Mouse (Mus musculus) small intestine, adult 2 months (tissue): Measurements from ENCODE around the gene Zfp821. TPM values are rescaled to one million over a fixed set of nuclear protein-coding genes. Genes with fewer than 3 reads are reported as not detected.

ENCODE experiments used
- H3K27ac ChIP-seq: fragments of 200-500 bp; 2 replicates; pipeline ENCODE4 v1.5.1; 2012; ENCODE audit warnings: low read depth, low read length, control low read depth, inconsistent platforms; ENCODE audit not compliant: insufficient read depth
- H3K27me3 ChIP-seq: fragments of 200-500 bp; 2 replicates; pipeline ENCODE4 v1.6.1; 2012; ENCODE audit warnings: mild to moderate bottlenecking, moderate library complexity, low read length, inconsistent platforms; ENCODE audit not compliant: control insufficient read depth, insufficient read depth
- H3K36me3 ChIP-seq: fragments of 200-500 bp; 2 replicates; pipeline ENCODE4 v1.6.1; 2012; ENCODE audit warnings: mild to moderate bottlenecking, low read length, control low read depth, inconsistent platforms; ENCODE audit not compliant: control insufficient read depth, insufficient read depth
- H3K4me1 ChIP-seq: fragments of 200-500 bp; 2 replicates; pipeline ENCODE4 v1.6.1; 2012; ENCODE audit warnings: low read length, inconsistent platforms, mixed read lengths; ENCODE audit not compliant: control insufficient read depth, insufficient read depth, insufficient read length
- H3K4me3 ChIP-seq: fragments of 200-500 bp; 2 replicates; pipeline ENCODE4 v1.5.1; 2012; ENCODE audit warnings: low read depth, mild to moderate bottlenecking, control low read depth, inconsistent platforms, low read length, moderate library complexity
- CTCF ChIP-seq: fragments of 200-500 bp; IDR thresholded peaks from 2 replicates; pipeline ENCODE4 v1.5.1; 2012; ENCODE audit warnings: low read depth, mild to moderate bottlenecking, control low read depth, inconsistent platforms, low read length, moderate library complexity, mixed read lengths; ENCODE audit not compliant: insufficient replicate concordance, insufficient read length; ENCODE audit errors: extremely low read depth
- POLR2A ChIP-seq: fragments of 200-500 bp; IDR thresholded peaks from 2 replicates; pipeline ENCODE4 v1.6.1; 2012; ENCODE audit warnings: low read depth, mild to moderate bottlenecking, control low read depth, inconsistent platforms, low read length, moderate library complexity
- WGBS: fragments of 180-500 bp; shearing (Covaris S2); methylation state at CpG from one replicate; pipeline ENCODE4 v1.1.7; 2018; 5-methylcytosine and 5-hydroxymethylcytosine counted together
- polyA plus RNA-seq: library from polyadenylated mRNA; depleted of rRNA; stranded (reverse); fragments of >200 nt; gene quantifications from 2 replicates; pipeline ENCODE4 v1.2.3, GENCODE M21; 2012; rRNA removed

The Zfp821 gene
- polyA plus RNA-seq, 1 experiment: 6.5 TPM

DNA sequence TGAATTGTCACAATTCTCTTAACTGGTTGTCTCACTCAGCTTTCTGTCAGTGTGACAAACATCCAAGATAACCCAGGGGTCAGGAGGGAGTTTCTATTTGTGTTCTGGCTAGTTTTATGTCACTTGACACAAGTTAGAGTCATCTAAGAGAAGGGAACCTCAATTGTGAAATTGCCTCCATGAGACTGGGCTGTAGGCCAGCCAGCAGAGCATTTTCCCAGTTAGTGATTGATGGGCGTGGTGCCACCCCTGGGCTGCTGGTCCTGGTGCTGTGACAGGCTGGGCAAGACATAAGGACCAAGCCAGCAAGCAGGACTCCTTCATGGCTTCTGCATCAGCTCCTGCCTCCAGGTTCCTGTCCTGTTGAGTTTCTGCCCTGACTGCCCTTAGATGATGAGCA lies 54.9 kb downstream of the Zfp821 start:
- H3K4me1 ChIP-seq: no peaks in the 10 kb centered on the region
- H3K27me3 ChIP-seq: no peaks in the 10 kb centered on the region
- TF ChIP-seq CTCF (no peak), POLR2A (no peak)
- no peak overlapping the region for H3K27ac ChIP-seq
- WGBS: 27% methylated on average over 1 of the region's 1 CpGs
- no peak overlapping the region for H3K4me3 ChIP-seq
- no peaks in the 10 kb centered on the region for H3K36me3 ChIP-seq

DNA sequence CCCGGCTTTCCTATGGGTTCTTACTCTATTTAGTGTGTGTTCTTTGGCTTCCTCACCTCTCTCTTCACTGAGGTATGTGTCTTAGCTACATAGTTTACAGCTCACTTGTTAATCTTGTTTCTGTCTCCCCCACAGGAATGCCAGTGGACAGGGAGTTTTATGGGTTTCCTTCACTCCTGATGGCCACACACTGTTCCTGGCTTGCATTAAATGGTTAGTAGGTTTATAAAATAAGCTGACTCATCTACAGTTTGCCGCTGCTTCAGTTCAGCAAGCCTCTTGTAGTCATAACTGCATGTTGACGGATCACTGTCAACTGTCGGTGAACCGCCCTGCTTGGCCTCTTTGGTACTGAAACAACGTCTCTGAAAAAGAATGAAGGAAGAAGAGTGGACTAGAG lies 58.7 kb downstream of the Zfp821 start:
- Histone ChIP-seq H3K27me3 (no peaks in the 10 kb centered on the region), H3K27ac (no peak overlapping the region), H3K4me1 (no peaks in the 10 kb centered on the region), H3K36me3 (no peaks in the 10 kb centered on the region), H3K4me3 (no peak overlapping the region)
- TF ChIP-seq POLR2A (no peak), CTCF (no peak)
- WGBS: 90% methylated on average over 6 of the region's 6 CpGs

DNA sequence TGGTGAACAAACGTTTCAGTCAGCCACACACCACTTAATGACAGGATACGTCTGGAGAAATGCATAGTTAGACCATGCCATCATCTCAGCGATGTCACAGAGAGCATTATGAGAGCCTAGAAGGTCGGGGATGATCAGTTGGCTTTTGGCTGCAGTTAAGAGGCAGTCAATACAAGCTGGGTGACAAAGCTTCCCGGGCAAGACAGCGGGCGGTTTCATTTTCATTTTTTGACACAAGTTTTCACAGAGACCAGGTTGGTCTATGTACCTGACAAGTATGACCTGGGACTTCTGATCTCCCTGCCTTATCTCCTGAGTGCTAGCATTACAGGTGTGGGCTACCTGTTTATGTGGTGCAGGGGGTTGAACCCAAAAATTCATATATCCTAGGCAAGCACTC lies 60.7 kb downstream of the Zfp821 start:
- no peak overlapping the region for H3K27ac ChIP-seq
- H3K4me3 ChIP-seq: no peak overlapping the region
- TF ChIP-seq CTCF (no peak), POLR2A (no peak)
- WGBS: 41% methylated on average over 7 of the region's 7 CpGs
- H3K4me1 ChIP-seq: no peaks in the 10 kb centered on the region
- H3K36me3 ChIP-seq: no peaks in the 10 kb centered on the region
- H3K27me3 ChIP-seq: no peaks in the 10 kb centered on the region

DNA sequence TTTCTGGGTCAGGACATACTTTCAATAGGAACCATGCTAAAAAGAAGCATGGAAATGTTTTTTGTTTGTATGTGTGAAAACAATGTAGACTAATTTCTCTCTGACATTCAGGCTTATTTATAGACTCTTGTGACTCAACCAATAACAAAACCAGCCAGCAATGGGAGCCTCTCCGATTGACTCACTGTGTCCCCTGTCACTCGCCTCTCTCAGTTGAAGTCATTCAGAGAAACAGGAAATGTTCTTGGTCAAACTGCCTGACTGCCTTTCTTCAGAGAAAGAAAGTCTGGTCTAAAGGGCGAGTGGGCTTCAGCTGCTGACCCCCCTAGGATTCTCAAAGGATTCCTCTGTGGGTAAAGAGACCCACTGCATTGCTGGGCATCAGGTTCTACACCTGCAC lies 67.8 kb downstream of the Zfp821 start:
- H3K27me3 ChIP-seq: no peaks in the 10 kb centered on the region
- no peak overlapping the region for H3K27ac ChIP-seq
- TF ChIP-seq POLR2A (no peak), CTCF (no peak)
- 43% methylated on average over 3 of the region's 3 CpGs for WGBS
- H3K4me1 ChIP-seq: no peaks in the 10 kb centered on the region
- H3K4me3 ChIP-seq: no peak overlapping the region
- H3K36me3 ChIP-seq: no peaks in the 10 kb centered on the region

Other genes with a start within 250 kb of the Zfp821 start
- not detected in 2 replicates for gene Pmfbp1, start 211.5 kb upstream of the Zfp821 start, polyA plus RNA-seq
- 10.2 and 22.1 TPM in 2 replicates for gene Dhx38, start 139.7 kb upstream of the Zfp821 start, polyA plus RNA-seq
- gene Txnl4b, start 139.7 kb upstream of the Zfp821 start, polyA plus RNA-seq: 2.4 and 3.5 TPM in 2 replicates
- 0.94 and 5.7 TPM in 2 replicates for gene Hp, start 126.4 kb upstream of the Zfp821 start, polyA plus RNA-seq
- 5.9 and 11.9 TPM in 2 replicates for gene Dhodh, start 96.9 kb upstream of the Zfp821 start, polyA plus RNA-seq
- gene Pkd1l3, start 91.0 kb upstream of the Zfp821 start, polyA plus RNA-seq: 0.03 and 0.10 TPM in 2 replicates
- 14.4 and 30.3 TPM in 2 replicates for gene Ist1, start 12.3 kb upstream of the Zfp821 start, polyA plus RNA-seq
- gene Atxn1l, start 32.2 kb downstream of the Zfp821 start, polyA plus RNA-seq: 5.1 and 12.0 TPM in 2 replicates
- 11.3 and 18.8 TPM in 2 replicates for gene Ap1g1, start 73.0 kb downstream of the Zfp821 start, polyA plus RNA-seq
- 6.0 and 25.0 TPM in 2 replicates for gene Phlpp2, start 163.0 kb downstream of the Zfp821 start, polyA plus RNA-seq